Mouse (Mus musculus): ENCODE results near the gene Stard10. TPM values are rescaled to one million over a fixed set of nuclear protein-coding genes. Genes with fewer than 3 reads are reported as not detected.

The Stard10 gene
- polyA plus RNA-seq, 1 experiment, result 58.2 TPM

- H3K9me3 ChIP-seq (replicated peaks; ENCODE audit: control insufficient read depth, insufficient read depth, low read length, poor library complexity, severe bottlenecking), result no peaks in the 10 kb centered on the region
- no peak overlapping the region for H3K27ac ChIP-seq (ENCODE audit: insufficient read depth, low read length)
- H3K9ac ChIP-seq (ENCODE audit: low read depth, poor library complexity, severe bottlenecking), result peak overlapping the region; percentile 24; the same call in 1 of the 2 replicates
- peaks cover 3% of the 10 kb centered on the region for H3K4me1 ChIP-seq (ENCODE audit: control insufficient read depth, insufficient read depth, low read length)
- TF ChIP-seq EP300 (IDR thresholded peaks at IDR 0.05; ENCODE audit: insufficient read depth, low read depth, low read length), result peak; percentile 45; the same call in 1 of the 2 replicates
- no peak for TF ChIP-seq POLR2A (IDR thresholded peaks at IDR 0.05; ENCODE audit: insufficient read depth, low read length)
- no peaks in the 10 kb centered on the region for H3K27me3 ChIP-seq (ENCODE audit: control insufficient read depth, insufficient read depth, low read length, poor library complexity, severe bottlenecking)
- no peaks in the 10 kb centered on the region for H3K36me3 ChIP-seq (ENCODE audit: control insufficient read depth, insufficient read depth, low read length, poor library complexity, severe bottlenecking)
- peak overlapping the region; percentile 58 for H3K4me3 ChIP-seq (ENCODE audit: low read depth, low read length)
These were observed 20.4 kb upstream of the Stard10 start for GRCm38 (mm10) chr7:101296252-101297022.

- TF ChIP-seq EP300 (IDR thresholded peaks at IDR 0.05; ENCODE audit: insufficient read depth, low read depth, low read length) (no peak), CTCF (IDR thresholded peaks at IDR 0.05; ENCODE audit: low read depth, low read length) (no peak), POLR2A (IDR thresholded peaks at IDR 0.05; ENCODE audit: insufficient read depth, low read length) (no peak)
- peak overlapping the region; percentile 24; the same call in 1 of the 2 replicates for H3K9ac ChIP-seq (ENCODE audit: low read depth, poor library complexity, severe bottlenecking)
- H3K27ac ChIP-seq (ENCODE audit: insufficient read depth, low read length), result no peak overlapping the region
These were observed 19.9 kb upstream of the Stard10 start for GRCm38 (mm10) chr7:101297023-101297405.

GRCm38 (mm10) chr7:101298375-101298774 is 18.5 kb upstream of the Stard10 start:
- H3K9me3 ChIP-seq (replicated peaks; ENCODE audit: control insufficient read depth, insufficient read depth, low read length, poor library complexity, severe bottlenecking), result no peaks in the 10 kb centered on the region
- H3K27me3 ChIP-seq (ENCODE audit: control insufficient read depth, insufficient read depth, low read length, poor library complexity, severe bottlenecking), result no peaks in the 10 kb centered on the region
- H3K9ac ChIP-seq (ENCODE audit: low read depth, poor library complexity, severe bottlenecking), result no peak overlapping the region
- no peaks in the 10 kb centered on the region for H3K36me3 ChIP-seq (ENCODE audit: control insufficient read depth, insufficient read depth, low read length, poor library complexity, severe bottlenecking)
- no peak overlapping the region for H3K4me3 ChIP-seq (ENCODE audit: low read depth, low read length)
- H3K4me1 ChIP-seq (ENCODE audit: control insufficient read depth, insufficient read depth, low read length), result peaks cover 3% of the 10 kb centered on the region
- H3K27ac ChIP-seq (ENCODE audit: insufficient read depth, low read length), result no peak overlapping the region
- TF ChIP-seq POLR2A (IDR thresholded peaks at IDR 0.05; ENCODE audit: insufficient read depth, low read length) (no peak), CTCF (IDR thresholded peaks at IDR 0.05; ENCODE audit: low read depth, low read length) (no peak), EP300 (IDR thresholded peaks at IDR 0.05; ENCODE audit: insufficient read depth, low read depth, low read length) (no peak)

More at GRCm38 (mm10) chr7:101297023-101297405, 19.9 kb upstream of the Stard10 start:
- H3K36me3 ChIP-seq (ENCODE audit: control insufficient read depth, insufficient read depth, low read length, poor library complexity, severe bottlenecking), result no peaks in the 10 kb centered on the region
- no peaks in the 10 kb centered on the region for H3K27me3 ChIP-seq (ENCODE audit: control insufficient read depth, insufficient read depth, low read length, poor library complexity, severe bottlenecking)
- H3K9me3 ChIP-seq (replicated peaks; ENCODE audit: control insufficient read depth, insufficient read depth, low read length, poor library complexity, severe bottlenecking), result no peaks in the 10 kb centered on the region
- H3K4me3 ChIP-seq (ENCODE audit: low read depth, low read length), result peak overlapping the region; percentile 58
- peaks cover 3% of the 10 kb centered on the region for H3K4me1 ChIP-seq (ENCODE audit: control insufficient read depth, insufficient read depth, low read length)

- H3K4me1 ChIP-seq (ENCODE audit: control insufficient read depth, insufficient read depth, low read length), result no peaks in the 10 kb centered on the region
- no peaks in the 10 kb centered on the region for H3K36me3 ChIP-seq (ENCODE audit: control insufficient read depth, insufficient read depth, low read length, poor library complexity, severe bottlenecking)
- H3K4me3 ChIP-seq (ENCODE audit: low read depth, low read length), result peak overlapping the region; percentile 91
- no peaks in the 10 kb centered on the region for H3K9me3 ChIP-seq (replicated peaks; ENCODE audit: control insufficient read depth, insufficient read depth, low read length, poor library complexity, severe bottlenecking)
- no peak overlapping the region for H3K27ac ChIP-seq (ENCODE audit: insufficient read depth, low read length)
- TF ChIP-seq EP300 (IDR thresholded peaks at IDR 0.05; ENCODE audit: insufficient read depth, low read depth, low read length) (no peak), CTCF (IDR thresholded peaks at IDR 0.05; ENCODE audit: low read depth, low read length) (no peak), POLR2A (IDR thresholded peaks at IDR 0.05; ENCODE audit: insufficient read depth, low read length) (no peak)
- no peaks in the 10 kb centered on the region for H3K27me3 ChIP-seq (ENCODE audit: control insufficient read depth, insufficient read depth, low read length, poor library complexity, severe bottlenecking)
- H3K9ac ChIP-seq (ENCODE audit: low read depth, poor library complexity, severe bottlenecking), result peak overlapping the region; percentile 17
These were observed 15.5 kb upstream of the Stard10 start for GRCm38 (mm10) chr7:101301361-101301880.

- Histone ChIP-seq H3K27ac (ENCODE audit: insufficient read depth, low read length) (no peak within 1 kb of the TSS), H3K4me3 (ENCODE audit: low read depth, low read length) (peak within 1 kb of the TSS; percentile 91), H3K9me3 (replicated peaks; ENCODE audit: control insufficient read depth, insufficient read depth, low read length, poor library complexity, severe bottlenecking) (no peaks in the 10 kb centered on the region), H3K36me3 (ENCODE audit: control insufficient read depth, insufficient read depth, low read length, poor library complexity, severe bottlenecking) (no peaks in the 10 kb centered on the region), H3K9ac (ENCODE audit: low read depth, poor library complexity, severe bottlenecking) (peak within 1 kb of the TSS; percentile 17), H3K27me3 (ENCODE audit: control insufficient read depth, insufficient read depth, low read length, poor library complexity, severe bottlenecking) (no peaks in the 10 kb centered on the region), H3K4me1 (ENCODE audit: control insufficient read depth, insufficient read depth, low read length) (no peaks in the 10 kb centered on the region)
- TF ChIP-seq POLR2A (IDR thresholded peaks at IDR 0.05; ENCODE audit: insufficient read depth, low read length), result no peak
- 0 out of 2 replicates have a peak, but pooled peaks have one; percentile 63 for TF ChIP-seq EP300 (IDR thresholded peaks at IDR 0.05; ENCODE audit: insufficient read depth, low read depth, low read length)
These were observed 14.9 kb upstream of the Stard10 start, which contains the start of gene Atg16l2 for GRCm38 (mm10) chr7:101301881-101302456. Gene Atg16l2 (minus strand): TSS chr7:101302251.
